Mouse (Mus musculus) layer of hippocampus, adult 6 months (tissue): ENCODE results near the gene Snx5. TPM values are rescaled to one million over a fixed set of nuclear protein-coding genes. Genes with fewer than 3 reads are reported as not detected.

Source experiments
- long read RNA-seq, 2 experiments: library from polyadenylated mRNA; unstranded; transcript quantifications; one replicate each; pipeline ENCODE4 v2.0.0; 2019 to 2020
- polyA plus RNA-seq: library from polyadenylated mRNA; unstranded; fragments of <200 nt; fragmentation: Nextera tagmentation; gene quantifications from 2 replicates; pipeline ENCODE4 v1.2.3, GENCODE M21; 2021

Gene Snx5
- polyA plus RNA-seq = 95.5 and 102 TPM in 2 replicates
- long read RNA-seq, experiment 1, transcript Snx5-202 (14 exons, 2,512 nt) = minor isoform, 47 of 290 reads
- long read RNA-seq, experiment 1, transcript Snx5-201 (13 exons, 2,419 nt) = major isoform, 213 of 290 reads
- long read RNA-seq, experiment 1, partial matches to known transcripts = 13 of 290 reads
- long read RNA-seq, experiment 1, other reads (novel, unspliced or antisense) = 17 of 290 reads
- long read RNA-seq, experiment 2, transcript Snx5-201 (13 exons, 2,419 nt) = major isoform, 655 of 831 reads
- long read RNA-seq, experiment 2, transcript Snx5-202 (14 exons, 2,512 nt) = minor isoform, 116 of 831 reads
- long read RNA-seq, experiment 2, partial matches to known transcripts = 6 of 831 reads
- long read RNA-seq, experiment 2, other reads (novel, unspliced or antisense) = 53 of 831 reads

GRCm38 (mm10) chr2:144270507-144271420, at the start of gene Snx5, which contains the start of gene Mgme1:
Snx5 (minus strand) TSS chr2:144270906.
Mgme1 (plus strand) TSS chr2:144270663.

Other genes with a start within 250 kb of the Snx5 start
- gene Banf2, start 237.8 kb downstream of the Snx5 start, polyA plus RNA-seq = not detected in 2 replicates
- 6.7 TPM in 2 replicates for gene Mgme1, start 243 bp downstream of the Snx5 start, polyA plus RNA-seq
- gene Ovol2, start 61.2 kb upstream of the Snx5 start, polyA plus RNA-seq = 3.1 and 3.2 TPM in 2 replicates
- gene Kat14, start 98.1 kb upstream of the Snx5 start, polyA plus RNA-seq = 8.7 and 10.6 TPM in 2 replicates
- 3.4 and 3.8 TPM in 2 replicates for gene Pet117, start 98.1 kb upstream of the Snx5 start, polyA plus RNA-seq